Mouse (Mus musculus): ENCODE results near the gene Socs3.
A peak's percentile ranks its signal among the peaks of the same experiment; 100 is the strongest.

Gene Socs3

DNA sequence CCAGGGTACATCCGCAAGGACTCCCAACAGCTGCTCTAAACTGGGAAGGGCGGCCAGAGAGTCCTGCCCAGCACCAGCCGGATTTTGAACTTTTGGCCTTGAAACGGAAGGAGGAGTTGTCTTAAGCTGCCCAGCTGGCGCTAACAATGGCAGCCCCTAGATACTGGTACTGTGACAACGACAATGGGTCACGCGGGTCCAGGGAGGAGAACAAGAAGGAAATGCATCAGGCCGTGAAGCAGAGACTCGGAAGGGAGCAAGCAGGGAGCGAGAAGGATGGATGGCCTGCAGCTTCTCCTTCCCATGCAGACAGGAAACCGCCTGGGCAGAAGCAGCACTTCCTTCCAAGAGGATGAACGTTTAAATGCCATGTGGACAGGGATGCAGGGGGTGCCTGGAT, 14.2 kb downstream of the Socs3 start:
- no peak for DNase-seq (ENCODE audit: low read depth, low spot score)

DNA sequence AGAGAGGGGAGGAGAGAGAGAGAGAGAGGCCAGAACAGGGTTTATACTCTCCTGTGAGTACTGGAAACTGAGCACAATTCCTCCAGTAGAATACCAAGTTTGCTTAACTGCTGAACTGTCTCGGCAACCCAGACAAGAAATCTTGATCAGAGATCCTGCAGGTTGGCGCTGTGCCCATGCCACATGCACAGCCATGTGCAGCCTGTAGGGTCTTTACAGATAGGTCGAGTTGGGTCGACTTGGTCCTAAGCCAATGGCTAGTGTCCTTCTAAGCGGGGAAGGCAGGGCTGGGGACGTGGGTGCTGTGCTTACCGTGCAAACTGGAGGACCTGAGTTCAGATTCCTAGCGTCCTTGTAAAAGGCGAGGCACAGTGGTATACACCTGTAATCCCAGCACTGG, 15.0 kb downstream of the Socs3 start:
- no peak for DNase-seq (ENCODE audit: low read depth, low spot score)

GRCm38 (mm10) chr11:117954094-117954493, 15.8 kb downstream of the Socs3 start:
- DNase-seq (ENCODE audit: low read depth, low spot score), result no peak

DNA sequence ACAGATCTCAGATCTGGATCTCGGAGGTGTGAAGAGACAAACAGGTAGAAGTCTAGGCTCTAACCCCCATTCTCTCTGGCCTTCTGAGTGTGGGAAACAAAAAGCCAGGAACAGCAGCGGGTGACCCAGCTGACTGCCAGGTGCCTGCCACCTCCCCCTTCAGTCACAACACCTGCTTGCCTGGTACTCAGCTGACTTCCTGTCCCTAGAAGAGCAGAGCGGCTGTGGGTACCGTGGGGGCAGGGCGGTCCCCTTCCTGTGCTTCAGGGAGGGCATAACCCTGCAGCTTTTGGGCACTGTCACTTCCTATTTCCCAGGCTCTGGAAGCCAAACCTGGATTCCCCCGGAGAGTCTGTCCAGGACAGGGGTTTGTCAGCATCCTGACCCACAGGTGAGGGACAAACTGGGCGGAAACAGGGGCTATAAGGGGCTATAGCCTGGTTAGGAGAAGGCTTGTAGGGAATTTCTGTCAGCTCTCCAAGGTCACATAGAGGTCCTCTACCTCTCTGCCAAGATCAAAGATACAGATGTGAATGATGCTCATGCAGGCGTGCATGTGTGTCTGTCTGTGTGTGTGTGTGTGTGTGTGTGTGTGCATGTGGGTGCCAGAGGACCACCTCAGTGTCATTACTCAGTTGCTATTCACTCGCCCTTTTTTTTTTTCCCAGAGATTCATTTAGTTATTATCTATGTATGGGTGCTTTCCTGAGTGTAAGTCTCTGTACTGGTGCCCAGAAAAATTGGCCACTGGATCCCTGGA, 17.5 kb downstream of the Socs3 start:
- no peak for DNase-seq (ENCODE audit: low read depth, low spot score)

- DNase-seq (ENCODE audit: low read depth, low spot score), result no peak
Observed at GRCm38 (mm10) chr11:117951391-117951790, 18.5 kb downstream of the Socs3 start.

- peak; percentile 82 for DNase-seq (ENCODE audit: low read depth, low spot score)
Observed at GRCm38 (mm10) chr11:117949392-117950091, 20.3 kb downstream of the Socs3 start.

GRCm38 (mm10) chr11:117946996-117947419, 22.8 kb downstream of the Socs3 start:
- DNase-seq (ENCODE audit: low read depth, low spot score), result no peak

- DNase-seq (ENCODE audit: low read depth, low spot score), result no peak
Observed at GRCm38 (mm10) chr11:117946195-117946979, 23.5 kb downstream of the Socs3 start.

- DNase-seq (ENCODE audit: low read depth, low spot score), result no peak
Observed at GRCm38 (mm10) chr11:117941848-117942247, 28.0 kb downstream of the Socs3 start.

DNA sequence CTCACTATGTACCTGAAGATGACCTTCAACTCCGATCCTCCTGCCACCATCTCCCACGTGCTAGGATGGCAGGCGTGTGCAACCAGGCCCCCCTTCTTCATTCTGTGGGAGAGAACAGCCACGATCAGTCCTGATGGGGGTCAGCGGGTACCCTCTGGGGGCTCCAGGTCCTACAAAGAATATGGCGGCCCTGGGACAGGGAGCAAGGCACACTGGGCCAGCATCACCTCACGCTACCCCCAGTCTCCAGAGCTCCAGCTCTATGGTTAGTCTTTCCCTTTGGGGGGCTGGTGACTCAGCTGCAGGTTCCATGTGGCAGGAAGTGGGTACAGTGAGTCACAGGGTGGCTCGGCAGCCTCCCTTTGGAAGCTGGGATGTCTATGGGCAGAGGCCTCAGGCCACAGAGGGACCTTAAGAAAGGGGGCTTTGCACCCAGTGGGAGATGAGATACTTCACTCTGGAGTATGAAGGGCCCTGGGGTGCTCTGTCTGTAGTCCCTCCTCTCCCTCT, 28.5 kb downstream of the Socs3 start:
- DNase-seq (ENCODE audit: low read depth, low spot score), result no peak

DNA sequence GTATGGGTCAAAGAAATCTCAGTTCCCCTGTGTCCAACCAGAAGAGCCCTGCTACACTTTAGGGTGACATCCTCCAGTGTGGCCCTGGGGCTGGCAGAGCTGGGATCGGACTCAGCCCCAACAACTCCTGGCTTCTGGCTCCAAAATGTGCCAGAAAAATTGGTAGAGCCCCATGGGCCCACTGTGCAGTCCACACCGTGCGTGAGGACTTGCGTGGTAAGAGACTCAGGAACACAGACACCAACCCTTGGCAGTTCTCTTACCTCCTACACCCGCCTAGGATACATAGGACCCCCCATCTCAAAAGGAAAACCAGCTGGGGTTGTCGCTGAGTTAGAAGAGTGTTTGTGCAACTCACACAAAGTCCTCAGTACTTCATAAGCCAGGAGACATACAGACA, 29.0 kb downstream of the Socs3 start:
- DNase-seq (ENCODE audit: low read depth, low spot score), result no peak

- DNase-seq (ENCODE audit: low read depth, low spot score), result peak; percentile 71
Observed at GRCm38 (mm10) chr11:117939741-117940285, 30.0 kb downstream of the Socs3 start.

GRCm38 (mm10) chr11:117939004-117939730, 30.7 kb downstream of the Socs3 start:
- no peak for DNase-seq (ENCODE audit: low read depth, low spot score)

DNA sequence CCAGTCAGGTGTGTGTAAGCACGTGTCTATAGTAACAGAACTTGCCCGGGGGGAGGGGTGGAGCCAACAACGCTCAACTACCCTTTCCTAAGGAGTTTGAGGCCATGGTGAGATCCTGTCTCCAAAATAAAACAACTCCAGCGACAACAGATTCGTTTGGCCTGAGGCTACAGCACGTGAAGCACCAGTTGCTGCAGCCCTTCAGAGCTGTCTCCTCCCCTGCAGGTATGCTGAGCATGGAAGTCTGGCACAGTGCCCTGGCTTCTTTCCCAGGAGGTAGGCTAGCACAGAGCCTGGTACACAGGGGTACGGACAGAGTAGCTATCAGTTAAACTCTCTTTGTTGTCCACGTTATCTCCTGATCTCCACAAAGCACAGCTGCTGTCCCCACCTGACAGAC, 33.6 kb downstream of the Socs3 start:
- DNase-seq (ENCODE audit: low read depth, low spot score), result no peak

DNA sequence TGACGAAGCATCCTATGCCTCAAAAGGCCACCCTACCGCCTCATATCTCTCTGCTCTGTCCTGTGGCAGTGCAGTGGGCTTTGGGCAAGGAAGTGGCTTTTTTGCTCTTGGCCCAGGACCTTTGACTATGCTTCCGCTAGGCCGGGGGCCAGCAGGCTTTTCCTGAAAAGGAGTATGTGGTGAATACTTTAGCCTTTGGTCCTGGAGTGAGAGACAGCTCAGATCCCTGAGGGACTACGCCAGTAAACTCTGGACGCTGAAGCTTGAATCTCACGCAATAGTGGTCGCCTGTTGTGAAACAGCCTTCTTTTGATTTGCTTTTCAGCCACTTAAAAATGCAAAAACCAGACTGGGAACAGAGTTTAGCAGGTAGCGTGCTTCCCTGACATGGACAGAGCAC, 34.2 kb downstream of the Socs3 start:
- DNase-seq (ENCODE audit: low read depth, low spot score), result no peak

DNA sequence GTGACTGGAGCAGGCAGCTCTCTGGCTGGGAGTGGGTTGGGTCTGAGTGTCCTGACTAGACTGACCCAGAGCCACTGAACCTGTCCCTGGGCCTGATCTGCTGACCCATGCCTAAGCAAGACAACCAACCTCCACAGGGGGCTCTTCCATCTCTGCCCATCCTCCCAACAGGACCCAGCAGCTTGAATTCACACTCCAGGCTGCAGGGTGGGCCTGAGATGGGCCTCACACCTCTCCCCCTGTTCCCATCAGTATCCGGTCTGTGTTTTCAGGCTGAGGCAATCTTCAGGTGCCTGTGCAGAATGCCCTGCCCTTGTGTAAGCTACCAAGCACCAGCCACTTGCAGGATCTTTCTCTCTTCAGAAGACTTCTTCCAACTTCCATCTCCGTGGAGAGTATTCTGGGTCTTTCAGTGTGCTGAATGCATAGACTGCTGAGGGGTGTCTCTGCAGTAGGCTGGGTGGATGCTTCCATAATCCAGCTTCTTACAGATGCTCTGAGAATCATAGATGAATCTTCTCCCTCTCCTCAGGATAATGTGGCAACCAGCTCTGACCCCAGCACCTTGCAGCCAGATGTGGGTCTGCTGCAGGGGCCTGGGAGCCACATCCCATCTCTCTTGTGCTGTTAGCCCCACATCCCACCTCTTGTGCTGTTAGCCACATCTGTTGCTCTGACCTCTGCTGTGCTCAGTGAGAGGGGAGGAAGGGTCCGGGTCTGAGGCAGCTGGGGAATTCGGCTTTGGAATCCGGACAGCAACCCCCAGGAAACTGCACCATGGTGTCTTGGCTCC, 35.1 kb downstream of the Socs3 start:
- DNase-seq (ENCODE audit: low read depth, low spot score), result no peak

DNA sequence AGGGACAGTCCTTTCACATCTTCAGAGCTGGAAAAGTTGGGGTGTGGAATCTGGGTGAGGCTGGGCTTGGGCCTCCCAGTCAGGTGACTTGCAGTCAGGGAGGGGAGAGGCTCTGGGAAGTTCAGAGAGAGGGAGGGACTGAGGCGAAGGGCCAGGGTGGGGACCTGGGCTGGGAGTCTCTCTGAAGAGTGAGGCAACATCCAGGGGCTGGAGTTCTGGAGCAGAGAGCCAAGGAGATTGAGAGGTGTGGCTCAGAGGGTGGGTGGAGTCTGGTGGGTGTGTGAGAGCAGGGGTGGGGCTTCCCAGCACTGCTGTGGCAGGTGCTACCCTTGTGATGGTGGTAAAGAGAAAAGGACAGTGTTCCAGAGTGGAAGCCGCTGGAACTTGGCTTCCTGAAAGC, 35.7 kb downstream of the Socs3 start:
- DNase-seq (ENCODE audit: low read depth, low spot score), result no peak

DNA sequence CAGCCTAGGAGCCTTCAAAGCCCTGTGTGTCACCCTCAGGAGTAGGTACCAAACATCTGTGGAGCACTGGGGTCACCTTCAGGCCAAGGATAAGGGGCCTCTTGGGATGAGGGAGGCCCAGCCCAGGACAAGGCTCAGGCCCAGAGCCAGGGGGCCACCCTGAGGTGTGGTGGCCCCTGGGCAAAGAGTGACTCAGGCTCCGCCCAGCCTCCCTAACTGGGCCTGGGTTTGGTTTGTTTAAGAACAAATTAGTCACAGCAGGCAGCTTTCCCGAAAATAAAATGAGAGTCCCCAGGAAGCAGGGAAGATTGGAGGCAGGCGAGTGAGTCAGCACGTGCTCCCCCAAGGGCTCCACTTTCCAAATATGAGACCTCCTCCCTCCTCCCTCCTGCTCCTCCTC, 37.7 kb downstream of the Socs3 start:
- DNase-seq (ENCODE audit: low read depth, low spot score), result no peak

GRCm38 (mm10) chr11:117931576-117931975, 38.3 kb downstream of the Socs3 start:
- DNase-seq (ENCODE audit: low read depth, low spot score), result no peak

GRCm38 (mm10) chr11:117930781-117931338, 39.0 kb downstream of the Socs3 start:
- peak; percentile 49 for DNase-seq (ENCODE audit: low read depth, low spot score)

Measured in forelimb bud, embryonic 11.5 days (tissue).